Mouse (Mus musculus): Measurements from ENCODE around the gene Ubr4.

- TF ChIP-seq CTCF (IDR thresholded peaks at IDR 0.05; ENCODE audit: extremely low read depth, insufficient read depth, low read length) = no peak
- no peak for TF ChIP-seq POLR2A (IDR thresholded peaks at IDR 0.05; ENCODE audit: extremely low read depth, insufficient read depth, low read length)
Measured at GRCm38 (mm10) chr4:139417868-139418267, 65.5 kb downstream of the Ubr4 start.

Data from cortical plate, adult 2 months (tissue).